Mouse (Mus musculus) erythroblast, adult 5-6 weeks (primary cell): Measurements from ENCODE around the gene Tamm41. TPM values are rescaled to one million over a fixed set of nuclear protein-coding genes. Genes with fewer than 3 reads are reported as not detected.

Experiments
- ATAC-seq: replicated peaks from 2 replicates; pipeline ENCODE4 v1.8.0; 2016; ENCODE audit warnings: moderate number of reproducible peaks, mild to moderate bottlenecking, moderate TSS enrichment, inconsistent platforms; ENCODE audit not compliant: poor library complexity, low FRiP score, severe bottlenecking
- total RNA-seq, 2 experiments: library from RNA; stranded (forward) in 1 of 2; stranded (reverse) in 1 of 2; fragments of 150-400 nt in 1 of 2; fragments of 200-764, 138-1000 nt in 1 of 2; gene quantifications; 2 replicates each; pipeline versions ENCODE4 v1.2.3 to v1.2.4; 2015 to 2017; ENCODE audit warnings: low replicate concordance in 2 of 2

Tamm41 gene
- total RNA-seq, 2 experiments from 2014 or later: 9.0 to 13.8 TPM

DNA sequence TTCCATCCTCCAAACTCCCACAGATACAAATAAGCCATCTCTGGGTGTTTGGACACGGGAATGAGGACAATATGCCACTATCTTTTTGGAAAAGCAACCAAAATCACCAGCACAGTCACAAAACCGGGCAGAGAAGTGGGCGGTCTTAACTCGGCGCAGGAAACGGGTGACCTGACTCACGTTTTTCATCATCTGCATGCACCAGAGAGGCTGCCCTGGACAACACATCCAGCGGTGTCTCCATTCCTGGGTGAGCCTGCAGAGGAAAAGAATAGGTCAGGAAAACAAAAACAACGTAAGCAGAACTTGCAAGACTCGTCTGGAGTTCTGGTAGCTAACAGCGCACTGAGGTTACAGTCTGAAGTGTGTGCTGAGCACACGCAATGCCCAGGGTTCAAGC lies 79.9 kb downstream of the Tamm41 start:
- no peak for ATAC-seq

DNA sequence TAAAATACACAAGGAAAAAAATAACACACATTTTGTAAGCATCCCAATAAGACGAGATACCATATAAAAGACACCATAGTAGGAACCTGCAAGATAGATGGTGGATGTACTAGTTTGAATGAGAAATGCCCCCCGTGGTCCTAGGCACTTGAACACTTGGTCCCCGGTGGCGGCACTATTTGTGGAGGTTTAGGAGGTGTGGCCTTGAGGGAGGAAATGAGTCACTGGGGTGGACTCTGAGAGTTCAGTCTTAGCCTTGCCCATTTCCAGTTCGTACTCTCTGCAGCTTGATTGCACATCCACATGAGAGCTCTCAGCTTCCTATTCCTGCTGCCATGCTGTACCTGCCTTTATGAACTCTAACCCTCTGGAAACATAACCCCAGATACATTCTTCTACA lies 83.2 kb downstream of the Tamm41 start:
- ATAC-seq: no peak

Other genes with a start within 250 kb of the Tamm41 start
- gene Vgll4, start 67.9 kb downstream of the Tamm41 start, total RNA-seq (2015; ENCODE audit: low replicate concordance): 4.2 and 5.0 TPM in 2 replicates
- gene Vgll4, start 67.9 kb downstream of the Tamm41 start, total RNA-seq (2017; ENCODE audit: low replicate concordance): 6.5 and 13.0 TPM in 2 replicates
- gene Syn2, start 97.0 kb upstream of the Tamm41 start, total RNA-seq (2015; ENCODE audit: low replicate concordance): not detected in 2 replicates
- not detected in 2 replicates for gene Syn2, start 97.0 kb upstream of the Tamm41 start, total RNA-seq (2017; ENCODE audit: low replicate concordance)
- not detected in 2 replicates for gene Gm17482, start 189.5 kb upstream of the Tamm41 start, total RNA-seq (2015; ENCODE audit: low replicate concordance)
- gene Gm17482, start 189.5 kb upstream of the Tamm41 start, total RNA-seq (2017; ENCODE audit: low replicate concordance): not detected in 2 replicates
- gene Timp4, start 214.3 kb upstream of the Tamm41 start, total RNA-seq (2015; ENCODE audit: low replicate concordance): 0.38 TPM in 1 of 2 replicates, not detected in the other
- not detected in 2 replicates for gene Timp4, start 214.3 kb upstream of the Tamm41 start, total RNA-seq (2017; ENCODE audit: low replicate concordance)